ENCODE assay signal across 29 mouse cellular contexts in genomic region chr11:35690515-35691281, GRCm38 (mm10).
DNase-seq lines count a peak whose midpoint lies in the region; ATAC-seq and TF ChIP-seq lines count a peak whose summit lies in the region.
"Had no signal": no experiment of that assay in that cellular context is flagged by ENCODE, and none has a peak within 500 bp of the region (broad histone marks: within the 10 kb centered on the region; RNA-seq: fewer than 3 reads in every experiment).

No protein-coding gene starts in this region.

- no peaks in the 10 kb centered on the region for H3K9me3 ChIP-seq in kidney, embryonic 15.5 days (replicated peaks)
- no peaks in the 10 kb centered on the region for H3K9me3 ChIP-seq in lung, postnatal 0 days (ENCODE audit: low read length)
- H3K9me3 ChIP-seq: forebrain, embryonic 12.5 days; heart, embryonic 12.5 days; liver, embryonic 15.5 days; midbrain, embryonic 12.5 days; neural tube, embryonic 13.5 days had no signal

- no peak overlapping the region for H3K9ac ChIP-seq in kidney, embryonic 15.5 days
- H3K9ac ChIP-seq in lung, postnatal 0 days (replicated peaks; ENCODE audit: low read depth), result no peak overlapping the region
- H3K9ac ChIP-seq: forebrain, embryonic 12.5 days; heart, embryonic 12.5 days; liver, embryonic 15.5 days; lung, embryonic 14.5 days; midbrain, embryonic 12.5 days; neural tube, embryonic 13.5 days had no signal

- 38% methylated on average over 7 of the region's 7 CpGs for WGBS in kidney, embryonic 15.5 days
- WGBS in lung, postnatal 0 days, result 63% methylated on average over 7 of the region's 7 CpGs

- no peak overlapping the region for H3K4me3 ChIP-seq in kidney, embryonic 15.5 days (replicated peaks)
- H3K4me3 ChIP-seq in lung, postnatal 0 days (ENCODE audit: low read depth, low read length), result no peak overlapping the region
- H3K4me3 ChIP-seq: forebrain, embryonic 12.5 days; heart, adult 2 months; heart, embryonic 12.5 days; liver, embryonic 15.5 days; midbrain, embryonic 12.5 days; neural tube, embryonic 13.5 days had no signal

- no peak for TF ChIP-seq EP300 in lung, postnatal 0 days (IDR thresholded peaks at IDR 0.05)

- 0 out of 2 replicates have a peak, but pooled peaks cover 3% of the 10 kb centered on the region for H3K27me3 ChIP-seq in kidney, embryonic 15.5 days
- no peaks in the 10 kb centered on the region for H3K27me3 ChIP-seq in lung, postnatal 0 days (replicated peaks; ENCODE audit: insufficient read depth, low read length)
- H3K27me3 ChIP-seq: heart, embryonic 12.5 days; liver, embryonic 15.5 days; neural tube, embryonic 13.5 days had no signal

- H3K27ac ChIP-seq in kidney, embryonic 15.5 days, result no peak overlapping the region
- H3K27ac ChIP-seq in lung, postnatal 0 days (ENCODE audit: low read length), result no peak overlapping the region
- H3K27ac ChIP-seq: forebrain, embryonic 12.5 days; heart, adult 2 months; liver, embryonic 15.5 days; midbrain, embryonic 12.5 days; neural tube, embryonic 13.5 days had no signal

- DNase-seq in frontal cortex, adult 2 months (ENCODE audit: extremely low spot score in 1 of 2, low spot score in 1 of 2), result peak; percentile 22 to 38
- no peak for DNase-seq in frontal cortex, postnatal 36 days (ENCODE audit: low spot score in 2 of 2)
- no peak for DNase-seq in kidney, postnatal 10 days
- no peak for DNase-seq in lung, postnatal 0 days (ENCODE audit: low spot score)
- DNase-seq in lung, postnatal 14 days, result no peak
- DNase-seq in retina, postnatal 1 day, result peak; percentile 12
- DNase-seq: adrenal gland, postnatal 10 days; cerebellum, adult 11 months; cerebellum, adult 9-11 months; embryo, embryonic 11 days; heart, adult 2 months; heart, postnatal 4 days; kidney, postnatal 25 days; layer of hippocampus, postnatal 36 days; liver; lung, embryonic 14.5 days; lung, postnatal 36 days; spleen, adult 18-20 months; thymus, postnatal 4 days had no signal

- peaks cover 5% of the 10 kb centered on the region; the same call in 1 of the 2 replicates for H3K36me3 ChIP-seq in kidney, embryonic 15.5 days
- H3K36me3 ChIP-seq in lung, postnatal 0 days (ENCODE audit: insufficient read depth, low read length), result no peaks in the 10 kb centered on the region
- H3K36me3 ChIP-seq: forebrain, embryonic 12.5 days; liver, embryonic 15.5 days; midbrain, embryonic 12.5 days had no signal

- TF ChIP-seq CTCF in lung, postnatal 0 days (IDR thresholded peaks at IDR 0.05), result 0 out of 2 replicates have a peak, but pooled peaks have one; percentile 2

- peaks cover 12% of the 10 kb centered on the region for H3K4me1 ChIP-seq in kidney, embryonic 15.5 days
- H3K4me1 ChIP-seq in lung, postnatal 0 days (ENCODE audit: insufficient read depth, low read depth, low read length), result no peaks in the 10 kb centered on the region
- H3K4me1 ChIP-seq: forebrain, embryonic 12.5 days; heart, embryonic 12.5 days; liver, embryonic 15.5 days; midbrain, embryonic 12.5 days; neural tube, embryonic 13.5 days had no signal

- peak; percentile 63; the same call in 1 of the 2 replicates for ATAC-seq in kidney, embryonic 15.5 days (replicated peaks; ENCODE audit: low FRiP score)
- ATAC-seq in lung, postnatal 0 days, result no peak
- no peak for ATAC-seq in erythroblast, adult 5-6 weeks (replicated peaks; ENCODE audit: low FRiP score, poor library complexity, severe bottlenecking)
- ATAC-seq: hindbrain, embryonic 16.5 days; intestine, embryonic 16.5 days; Patski had no signal

- no peak overlapping the region for H3K4me2 ChIP-seq in kidney, embryonic 15.5 days
- H3K4me2 ChIP-seq in lung, postnatal 0 days (replicated peaks; ENCODE audit: low read depth, low read length), result no peak overlapping the region
- H3K4me2 ChIP-seq: forebrain, embryonic 12.5 days; heart, embryonic 12.5 days; liver, embryonic 15.5 days; lung, embryonic 14.5 days; midbrain, embryonic 12.5 days; neural tube, embryonic 13.5 days had no signal

Comparison
In these comparisons a context has a peak if more than half of its experiments do, and no peak if none do; other contexts are left out.
1. DNase-seq: peak in frontal cortex, adult 2 months (2 of 2) and retina, postnatal 1 day (single experiment); none in frontal cortex, postnatal 36 days (0 of 2), kidney, postnatal 10 days (single experiment), lung, postnatal 0 days (single experiment) and lung, postnatal 14 days (single experiment).